Mouse (Mus musculus) E14TG2a.4 (cell line): Measurements from ENCODE around the gene Zc2hc1c.

Source experiments
- CTCF ChIP-seq: conservative IDR thresholded peaks from 2 replicates; pipeline ENCODE4 v1.5.1; 2014; ENCODE audit warnings: low read length
- NANOG ChIP-seq: IDR thresholded peaks from 2 replicates; pipeline ENCODE4 v1.6.1; 2014; ENCODE audit warnings: borderline replicate concordance, low read length, mixed read lengths

GRCm38 (mm10) chr12:85304725-85305124 is 16.3 kb downstream of the Zc2hc1c start:
- TF ChIP-seq CTCF: no peak
- no peak for TF ChIP-seq NANOG
